Mouse (Mus musculus): ENCODE data around the gene Tex14. TPM values are rescaled to one million over a fixed set of nuclear protein-coding genes. Genes with fewer than 3 reads are reported as not detected.

Tex14 gene
- total and polyA plus RNA-seq, 3 experiments: 0.42 TPM; not detected in 1

GRCm38 (mm10) chr11:87384551-87384950 is 20.3 kb upstream of the Tex14 start:
- Histone ChIP-seq H3K79me2 (ENCODE audit: control insufficient read depth, insufficient read depth, low read length, poor library complexity) (no peaks in the 10 kb centered on the region), H3K9me3 (replicated peaks; ENCODE audit: insufficient read depth, low read length) (no peaks in the 10 kb centered on the region), H3K27me3 (ENCODE audit: control insufficient read depth in 1 of 2, insufficient read depth in 2 of 2, low read length in 2 of 2) (no peaks in the 10 kb centered on the region), H3K36me3 (ENCODE audit: control insufficient read depth in 1 of 2, insufficient read depth in 2 of 2, low read length in 2 of 2) (no peaks in the 10 kb centered on the region; a peak in 1 of 4 replicates), H3K9ac (ENCODE audit: control insufficient read depth, low read depth, low read length, poor library complexity, severe bottlenecking) (no peak overlapping the region), H3K27ac (ENCODE audit: control insufficient read depth, low read depth, low read length) (no peak overlapping the region), H3K4me3 (ENCODE audit: control insufficient read depth in 1 of 2, insufficient read depth in 1 of 2, low read depth in 2 of 2, low read length in 2 of 2) (no peak overlapping the region), H3K4me1 (ENCODE audit: control insufficient read depth in 1 of 2, insufficient read depth in 2 of 2, low read length in 2 of 2) (peaks cover 0 to 2% of the 10 kb centered on the region in 2 experiments; a peak in 2 of 4 replicates)
- DNase-seq (ENCODE audit: low read depth, low spot score): no peak
- no peak for TF ChIP-seq CHD1 (IDR thresholded peaks at IDR 0.05; ENCODE audit: low read depth, low read length)
- TF ChIP-seq SMC3 (IDR thresholded peaks at IDR 0.05; ENCODE audit: low read depth, low read length): no peak
- TF ChIP-seq MYC (IDR thresholded peaks at IDR 0.05; ENCODE audit: low read depth, low read length): no peak
- TF ChIP-seq POLR2AphosphoS5 (IDR thresholded peaks at IDR 0.05; ENCODE audit: borderline replicate concordance, low read depth, low read length): no peak
- TF ChIP-seq BHLHE40 (IDR thresholded peaks at IDR 0.05; ENCODE audit: borderline replicate concordance, low read depth, low read length): no peak
- TF ChIP-seq MAZ (IDR thresholded peaks at IDR 0.05; ENCODE audit: low read depth, low read length): no peak
- TF ChIP-seq NRF1 (IDR thresholded peaks at IDR 0.05; ENCODE audit: insufficient read depth, low read depth, low read length, poor library complexity, severe bottlenecking): no peak
- no peak for TF ChIP-seq E2F4 (IDR thresholded peaks at IDR 0.05; ENCODE audit: borderline replicate concordance, low read depth, low read length)
- TF ChIP-seq HCFC1 (IDR thresholded peaks at IDR 0.05; ENCODE audit: low read depth, low read length): no peak
- no peak for TF ChIP-seq ELF1 (IDR thresholded peaks at IDR 0.05; ENCODE audit: low read depth, low read length)

- Histone ChIP-seq H3K4me3 (ENCODE audit: control insufficient read depth in 1 of 2, insufficient read depth in 1 of 2, low read depth in 2 of 2, low read length in 2 of 2) (no peak overlapping the region), H3K27me3 (ENCODE audit: control insufficient read depth in 1 of 2, insufficient read depth in 2 of 2, low read length in 2 of 2) (no peaks in the 10 kb centered on the region), H3K27ac (ENCODE audit: control insufficient read depth, low read depth, low read length) (no peak overlapping the region), H3K79me2 (ENCODE audit: control insufficient read depth, insufficient read depth, low read length, poor library complexity) (no peaks in the 10 kb centered on the region), H3K9me3 (replicated peaks; ENCODE audit: insufficient read depth, low read length) (no peaks in the 10 kb centered on the region), H3K36me3 (ENCODE audit: control insufficient read depth in 1 of 2, insufficient read depth in 2 of 2, low read length in 2 of 2) (no peaks in the 10 kb centered on the region; a peak in 1 of 4 replicates), H3K9ac (ENCODE audit: control insufficient read depth, low read depth, low read length, poor library complexity, severe bottlenecking) (no peak overlapping the region), H3K4me1 (ENCODE audit: control insufficient read depth in 1 of 2, insufficient read depth in 2 of 2, low read length in 2 of 2) (peaks cover 0 to 2% of the 10 kb centered on the region in 2 experiments; a peak in 2 of 4 replicates)
- peak; percentile 38 for DNase-seq (ENCODE audit: low read depth, low spot score)
- no peak for TF ChIP-seq USF2 (IDR thresholded peaks at IDR 0.05; ENCODE audit: borderline replicate concordance in 1 of 2, insufficient read depth in 1 of 2, low read depth in 1 of 2, low read length in 2 of 2)
- TF ChIP-seq SMC3 (IDR thresholded peaks at IDR 0.05; ENCODE audit: low read depth, low read length): no peak
- TF ChIP-seq CTCF (IDR thresholded peaks at IDR 0.05 in 2 of 3, conservative IDR thresholded peaks at IDR 0.05 in 1 of 3; ENCODE audit: control insufficient read depth in 1 of 3, insufficient read depth in 1 of 3, low read depth in 2 of 3, low read length in 3 of 3, poor library complexity in 1 of 3, severe bottlenecking in 1 of 3): 0 out of 6 replicates have a peak, but pooled peaks of 1 of the 3 experiments have one; percentile 10
- TF ChIP-seq MAZ (IDR thresholded peaks at IDR 0.05; ENCODE audit: low read depth, low read length): no peak
Observed at GRCm38 (mm10) chr11:87385676-87386075, 19.2 kb upstream of the Tex14 start.

GRCm38 (mm10) chr11:87393855-87394254 is 11.0 kb upstream of the Tex14 start:
- TF ChIP-seq MYC (IDR thresholded peaks at IDR 0.05; ENCODE audit: low read depth, low read length): 0 out of 2 replicates have a peak, but pooled peaks have one; percentile 28
- TF ChIP-seq SIN3A (IDR thresholded peaks at IDR 0.05; ENCODE audit: low read length): peak; percentile 39; the same call in 1 of the 2 replicates
- TF ChIP-seq ZC3H11A (IDR thresholded peaks at IDR 0.05; ENCODE audit: low read depth, low read length): peak; percentile 92
- peak; percentile 29; the same call in 1 of the 2 replicates for TF ChIP-seq JUND (IDR thresholded peaks at IDR 0.05; ENCODE audit: low read depth, low read length)
- no peak for TF ChIP-seq TCF12 (IDR thresholded peaks at IDR 0.05; ENCODE audit: low read depth, low read length)
- TF ChIP-seq SMC3 (IDR thresholded peaks at IDR 0.05; ENCODE audit: low read depth, low read length): peak; percentile 94
- TF ChIP-seq MXI1 (IDR thresholded peaks at IDR 0.05; ENCODE audit: low read depth, low read length): no peak
- TF ChIP-seq USF2 (IDR thresholded peaks at IDR 0.05; ENCODE audit: borderline replicate concordance in 1 of 2, insufficient read depth in 1 of 2, low read depth in 1 of 2, low read length in 2 of 2): no peak
- peak; percentile 75 to 93 (median 89) for TF ChIP-seq CTCF (IDR thresholded peaks at IDR 0.05 in 2 of 3, conservative IDR thresholded peaks at IDR 0.05 in 1 of 3; ENCODE audit: control insufficient read depth in 1 of 3, insufficient read depth in 1 of 3, low read depth in 2 of 3, low read length in 3 of 3, poor library complexity in 1 of 3, severe bottlenecking in 1 of 3)
- TF ChIP-seq RAD21 (IDR thresholded peaks at IDR 0.05; ENCODE audit: low read depth, low read length): peak; percentile 93
- DNase-seq (ENCODE audit: low read depth, low spot score): peak; percentile 82
- Histone ChIP-seq H3K9me3 (replicated peaks; ENCODE audit: insufficient read depth, low read length) (no peaks in the 10 kb centered on the region), H3K9ac (ENCODE audit: control insufficient read depth, low read depth, low read length, poor library complexity, severe bottlenecking) (no peak overlapping the region), H3K27me3 (ENCODE audit: control insufficient read depth in 1 of 2, insufficient read depth in 2 of 2, low read length in 2 of 2) (no peaks in the 10 kb centered on the region), H3K36me3 (ENCODE audit: control insufficient read depth in 1 of 2, insufficient read depth in 2 of 2, low read length in 2 of 2) (no peaks in the 10 kb centered on the region), H3K4me1 (ENCODE audit: control insufficient read depth in 1 of 2, insufficient read depth in 2 of 2, low read length in 2 of 2) (no peaks in the 10 kb centered on the region), H3K4me3 (ENCODE audit: control insufficient read depth in 1 of 2, insufficient read depth in 1 of 2, low read depth in 2 of 2, low read length in 2 of 2) (no peak overlapping the region), H3K27ac (ENCODE audit: control insufficient read depth, low read depth, low read length) (no peak overlapping the region), H3K79me2 (ENCODE audit: control insufficient read depth, insufficient read depth, low read length, poor library complexity) (no peaks in the 10 kb centered on the region)
